Mouse (Mus musculus) spleen, postnatal 14 days (tissue): ENCODE data around the gene 2310030G06Rik.

Source experiments
- DNase-seq, 2 experiments: peaks; one replicate each; pipeline ENCODE4 v3.0.0; 2021 to 2022; ENCODE audit warnings: low spot score in 2 of 2

Gene 2310030G06Rik

GRCm38 (mm10) chr9:50746214-50746677 lies at the start of gene 2310030G06Rik:
TSS of gene 2310030G06Rik (minus strand) at chr9:50746536.
- no peak for DNase-seq

GRCm38 (mm10) chr9:50795266-50795665 lies 48.9 kb upstream of the 2310030G06Rik start:
- DNase-seq: no peak

DNA sequence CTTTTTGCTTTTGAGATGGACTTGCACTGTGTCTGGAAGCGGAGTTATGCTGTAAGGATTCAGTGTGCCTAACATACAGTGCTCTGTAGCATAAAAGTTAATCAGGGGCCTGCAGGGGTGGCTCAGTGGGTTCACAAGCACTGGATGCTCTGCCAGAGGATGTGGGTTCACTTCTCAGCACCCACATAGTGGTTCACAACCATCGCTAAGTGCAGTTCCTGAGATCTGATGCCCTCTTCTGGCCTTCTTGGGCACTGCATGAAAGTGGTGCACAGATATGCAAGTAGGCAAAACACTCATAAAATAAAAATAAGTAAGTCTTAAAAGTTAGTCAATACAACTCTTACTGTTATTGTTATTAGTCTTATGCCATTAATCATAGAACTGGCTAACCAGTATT lies 35.8 kb upstream of the 2310030G06Rik start:
- peak in 1 of 2 experiments; percentile 58 for DNase-seq

GRCm38 (mm10) chr9:50776162-50776760 lies 29.9 kb upstream of the 2310030G06Rik start:
- DNase-seq: no peak

- peak in 1 of 2 experiments; percentile 11 for DNase-seq
These were observed 29.4 kb upstream of the 2310030G06Rik start for GRCm38 (mm10) chr9:50775662-50776126.

DNA sequence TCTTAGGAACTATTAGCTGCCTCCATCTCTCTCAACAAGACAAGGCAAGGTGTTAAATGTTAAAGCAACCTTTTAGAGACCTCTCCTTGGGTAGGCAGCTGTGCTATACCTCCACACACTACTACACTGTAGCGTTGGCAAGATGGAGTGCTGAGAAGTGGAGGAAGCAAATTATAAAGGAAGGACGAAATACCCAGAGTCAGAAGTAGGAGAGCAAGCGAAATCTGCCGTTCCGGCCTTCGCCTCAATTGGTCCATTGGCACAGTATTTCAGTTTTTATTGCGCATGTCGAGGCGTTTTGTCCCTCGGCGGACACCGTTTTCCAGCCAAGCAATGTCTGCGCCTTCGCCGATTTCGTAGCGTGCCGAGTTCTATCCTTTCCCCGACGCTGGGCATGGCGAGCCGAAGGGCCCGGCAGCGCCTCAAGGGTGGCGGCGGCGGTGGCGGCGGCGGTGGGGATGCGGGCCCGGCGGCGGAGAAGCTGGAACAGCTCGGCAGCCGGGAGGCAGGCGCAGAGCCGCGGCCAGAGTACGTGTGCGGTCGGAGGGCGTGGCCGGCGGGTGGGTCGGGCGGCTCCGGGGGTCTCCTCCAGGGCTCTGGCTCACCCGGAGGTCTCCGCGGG lies 28.8 kb upstream of the 2310030G06Rik start, which contains the start of the genes Alg9 and 1110032A03Rik:
TSS of gene Alg9 (plus strand) at position 29 of the 622 bp plus-strand sequence.
TSS of gene 1110032A03Rik (minus strand) at position 530 of the 622 bp plus-strand sequence.
- DNase-seq: peak; percentile 85 to 86

DNA sequence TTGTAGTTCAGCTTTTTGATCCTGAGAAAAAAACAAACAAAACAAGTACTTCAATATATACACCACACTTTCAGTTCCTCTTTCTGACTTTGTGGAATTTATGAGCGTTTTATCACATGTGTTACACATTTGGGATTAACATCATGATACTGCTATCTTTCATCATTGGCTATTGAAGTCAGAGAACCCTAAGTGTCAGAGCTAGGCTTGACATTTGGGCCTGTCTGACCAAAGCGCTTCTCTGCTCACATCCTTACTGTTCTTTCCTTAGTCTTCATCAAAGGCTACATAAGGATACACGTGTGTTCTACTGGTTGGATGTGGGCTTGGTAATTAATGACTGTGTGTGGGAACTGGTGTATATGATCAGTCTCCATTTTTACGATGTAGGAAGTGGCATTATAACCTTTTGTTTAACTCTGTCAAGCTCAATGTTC lies 27.7 kb upstream of the 2310030G06Rik start:
- no peak for DNase-seq

GRCm38 (mm10) chr9:50770011-50770410 lies 23.7 kb upstream of the 2310030G06Rik start:
- DNase-seq: no peak

- DNase-seq: peak; percentile 93 to 97
These were observed 22.0 kb upstream of the 2310030G06Rik start, which contains the start of gene Fdxacb1 for GRCm38 (mm10) chr9:50768107-50769002. TSS of gene Fdxacb1 (plus strand) at chr9:50768236.

- DNase-seq: no peak
These were observed 21.3 kb upstream of the 2310030G06Rik start for GRCm38 (mm10) chr9:50767531-50768106.

DNA sequence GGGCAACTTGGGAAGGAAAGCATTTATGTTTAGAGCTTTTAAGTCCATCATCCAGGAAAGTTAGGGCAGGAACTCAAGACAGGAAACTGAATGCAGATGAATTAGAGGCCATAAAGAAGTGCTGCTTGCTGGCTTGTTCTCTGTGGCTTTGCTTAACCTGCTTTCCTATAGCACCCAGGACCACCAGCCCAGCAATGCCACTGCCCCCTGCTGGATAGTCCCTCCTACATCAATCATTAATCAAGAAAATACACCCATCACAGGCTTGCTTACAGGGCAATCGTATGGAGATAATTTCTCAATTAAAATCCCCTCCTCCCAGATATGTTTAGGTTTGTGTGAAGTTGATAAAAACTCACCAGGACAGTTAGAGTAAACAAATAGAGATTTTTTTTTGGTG lies 17.0 kb upstream of the 2310030G06Rik start:
- DNase-seq: no peak

DNA sequence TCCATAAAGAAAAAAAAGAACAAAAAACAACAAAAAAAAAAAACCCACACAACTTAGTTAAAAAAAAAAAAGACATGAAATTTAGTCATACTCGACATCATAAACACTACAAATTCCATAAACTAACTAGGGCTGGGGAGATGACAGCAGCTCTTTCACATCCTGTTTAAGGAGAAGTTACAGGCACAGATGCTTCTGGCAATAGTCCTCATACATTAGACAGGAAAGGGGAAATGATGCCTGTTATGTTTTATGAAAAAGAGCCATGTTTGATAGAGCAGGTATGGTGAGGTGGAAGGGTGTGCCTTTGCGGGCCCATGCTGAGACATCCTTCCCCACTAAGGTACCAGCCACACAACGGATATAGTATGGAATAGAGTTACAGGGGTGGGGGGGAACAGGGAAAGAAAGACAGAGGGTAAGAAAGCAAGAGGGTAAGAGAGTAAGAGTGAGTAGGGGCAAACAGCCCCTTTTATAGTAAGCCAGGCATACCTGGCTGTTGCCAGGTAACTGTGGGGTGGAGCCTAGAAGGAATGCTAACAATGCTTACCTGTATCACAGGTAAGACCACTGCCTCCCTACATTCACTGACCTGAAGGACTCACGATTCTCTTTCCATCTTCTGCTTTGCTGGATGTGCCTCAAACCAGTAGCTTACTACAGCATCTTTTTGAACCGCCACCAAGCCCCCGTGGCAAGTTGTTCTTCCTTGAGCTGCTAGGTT lies 15.3 kb upstream of the 2310030G06Rik start:
- no peak for DNase-seq

GRCm38 (mm10) chr9:50756711-50757110 lies 10.4 kb upstream of the 2310030G06Rik start:
- no peak for DNase-seq

DNA sequence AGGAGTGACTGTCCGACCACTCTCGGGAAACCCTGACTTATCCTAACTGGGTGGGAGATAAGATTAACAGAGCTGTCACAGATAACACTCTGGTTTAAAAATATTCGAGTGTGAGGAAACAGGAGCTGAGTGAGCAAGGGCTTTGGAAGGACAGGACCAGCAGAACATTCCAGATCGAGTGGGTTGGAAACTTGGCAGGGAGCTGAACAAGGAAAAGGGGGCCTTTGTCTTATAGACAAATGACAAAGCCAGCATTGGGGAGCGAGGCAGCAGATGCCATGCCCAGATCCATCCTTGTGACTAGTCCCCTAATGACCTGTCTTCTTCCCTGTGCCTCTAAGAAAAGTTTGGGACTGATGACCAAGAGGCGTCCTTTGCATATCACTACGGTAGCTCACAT lies 7.6 kb upstream of the 2310030G06Rik start:
- no peak for DNase-seq

GRCm38 (mm10) chr9:50752784-50753615 lies 6.7 kb upstream of the 2310030G06Rik start:
- no peak for DNase-seq

DNA sequence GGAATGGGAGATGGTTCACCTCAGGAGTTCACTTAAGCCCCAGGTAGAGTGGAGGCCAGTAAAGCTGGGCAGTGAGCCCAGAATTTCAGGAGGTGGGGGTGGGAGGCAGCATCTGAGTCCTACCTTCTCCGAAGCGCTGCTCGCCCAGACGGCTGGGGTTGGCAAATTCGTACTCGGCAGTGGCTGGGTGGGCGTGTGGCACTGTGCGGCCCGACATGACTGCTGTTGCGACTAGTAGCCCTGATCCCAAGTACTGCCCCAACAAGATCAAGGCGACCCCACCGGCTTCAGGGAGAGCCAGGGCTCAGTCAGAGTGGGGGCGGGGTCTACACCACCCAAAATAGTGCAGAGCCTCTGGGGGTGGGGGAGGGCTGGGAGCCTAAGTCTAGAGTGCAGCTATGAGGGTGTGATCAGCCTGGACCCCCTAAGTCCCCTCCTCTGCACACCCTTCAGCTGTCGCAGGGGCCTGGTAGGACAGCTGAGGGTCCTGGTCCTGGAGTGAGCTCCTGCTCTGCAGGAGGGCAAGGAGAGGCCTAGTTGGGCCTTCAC lies 5.8 kb upstream of the 2310030G06Rik start, which contains the start of gene Hspb2:
TSS of gene Hspb2 (minus strand) at position 301 of the 549 bp plus-strand sequence.
- no peak for DNase-seq

- no peak for DNase-seq
These were observed 5.0 kb upstream of the 2310030G06Rik start, which contains the start of gene Cryab for GRCm38 (mm10) chr9:50751323-50751722. TSS of gene Cryab (plus strand) at chr9:50751325.

- DNase-seq: no peak
These were observed 4.4 kb upstream of the 2310030G06Rik start for GRCm38 (mm10) chr9:50750706-50751105.

DNA sequence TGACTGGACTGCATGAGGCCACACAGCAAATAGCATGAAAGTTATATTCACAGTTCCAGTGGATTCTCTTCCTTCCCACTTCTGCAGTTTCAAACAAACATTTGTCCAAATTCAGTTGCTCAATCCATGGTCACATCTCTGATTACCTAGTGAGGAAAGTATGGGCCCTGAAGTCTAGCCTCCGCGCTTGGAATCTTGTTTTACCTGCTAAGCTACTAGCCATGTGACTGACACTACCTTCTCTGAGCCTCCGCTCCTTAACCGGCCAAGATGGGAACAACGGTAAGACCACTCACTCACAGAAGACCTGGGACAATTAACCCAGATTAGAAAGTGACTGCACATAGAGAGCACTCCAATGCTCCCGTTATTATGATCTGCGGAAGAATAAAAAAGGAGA lies 530 bp downstream of the 2310030G06Rik start:
- DNase-seq: no peak
